Mouse (Mus musculus): ENCODE measurements around the gene Msi2.

Gene Msi2

DNA sequence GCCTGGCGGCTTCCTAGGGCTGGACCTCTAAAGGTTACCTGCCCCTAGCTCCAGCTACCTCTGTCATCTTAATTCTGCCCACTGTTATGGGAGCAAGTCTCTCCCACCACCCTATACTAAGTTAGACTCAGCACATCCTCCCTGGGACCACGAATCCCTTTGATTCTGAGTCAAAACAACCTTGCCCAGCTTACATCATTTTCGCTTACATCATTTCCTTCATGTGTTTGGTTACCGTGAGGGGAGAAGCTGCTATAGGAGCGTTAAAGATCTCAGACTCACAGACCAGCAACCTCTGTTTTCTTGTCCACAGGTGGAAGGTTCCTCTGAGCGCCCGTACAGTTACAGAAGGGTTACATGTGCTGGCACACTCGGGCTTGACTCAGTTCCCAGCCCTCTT, 288.0 kb downstream of the Msi2 start:
- DNase-seq, result no peak

DNA sequence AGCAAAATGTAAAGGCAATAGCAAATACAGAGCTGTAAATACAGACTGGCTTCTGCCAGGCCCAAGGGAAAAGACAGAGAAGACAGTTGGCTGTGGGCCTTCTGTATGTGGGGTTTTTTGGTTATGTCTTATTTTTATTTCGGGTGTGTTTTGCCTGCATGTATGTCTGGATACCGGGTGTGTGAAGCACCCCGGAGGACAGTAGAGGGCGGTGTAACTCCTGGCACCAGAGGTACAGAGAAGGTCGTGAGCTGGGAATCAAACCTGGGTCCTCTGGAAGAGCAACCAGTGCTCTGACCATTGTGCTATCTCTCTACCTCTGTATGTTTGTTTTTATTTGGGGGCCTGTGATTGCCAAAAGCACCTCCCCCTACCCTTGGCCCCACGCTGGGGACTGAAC, 288.6 kb downstream of the Msi2 start:
- no peak for DNase-seq

DNA sequence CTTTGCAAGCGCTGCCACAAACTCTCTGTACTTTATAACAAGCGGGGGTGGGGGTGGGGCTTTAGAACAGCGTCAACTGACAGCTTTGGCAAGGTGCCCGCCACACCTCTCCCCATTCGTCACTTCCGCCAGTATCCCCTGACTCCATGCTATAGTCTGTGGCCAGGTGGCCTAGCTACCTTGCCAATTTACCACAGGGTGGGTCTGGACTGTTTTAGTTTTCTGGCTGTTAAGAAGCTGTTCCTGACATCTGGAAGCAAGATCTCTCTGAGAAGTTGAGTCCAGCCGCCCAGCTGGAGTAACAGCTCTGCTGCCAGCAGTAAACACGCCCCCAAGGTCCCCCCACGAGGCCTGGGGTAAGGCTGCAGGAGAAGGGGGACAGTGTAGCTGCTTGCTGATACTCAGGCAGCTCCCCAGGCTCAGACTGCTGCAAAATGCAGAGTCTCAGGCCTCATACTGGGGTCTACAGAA, 292.6 kb downstream of the Msi2 start:
- DNase-seq, result no peak

DNA sequence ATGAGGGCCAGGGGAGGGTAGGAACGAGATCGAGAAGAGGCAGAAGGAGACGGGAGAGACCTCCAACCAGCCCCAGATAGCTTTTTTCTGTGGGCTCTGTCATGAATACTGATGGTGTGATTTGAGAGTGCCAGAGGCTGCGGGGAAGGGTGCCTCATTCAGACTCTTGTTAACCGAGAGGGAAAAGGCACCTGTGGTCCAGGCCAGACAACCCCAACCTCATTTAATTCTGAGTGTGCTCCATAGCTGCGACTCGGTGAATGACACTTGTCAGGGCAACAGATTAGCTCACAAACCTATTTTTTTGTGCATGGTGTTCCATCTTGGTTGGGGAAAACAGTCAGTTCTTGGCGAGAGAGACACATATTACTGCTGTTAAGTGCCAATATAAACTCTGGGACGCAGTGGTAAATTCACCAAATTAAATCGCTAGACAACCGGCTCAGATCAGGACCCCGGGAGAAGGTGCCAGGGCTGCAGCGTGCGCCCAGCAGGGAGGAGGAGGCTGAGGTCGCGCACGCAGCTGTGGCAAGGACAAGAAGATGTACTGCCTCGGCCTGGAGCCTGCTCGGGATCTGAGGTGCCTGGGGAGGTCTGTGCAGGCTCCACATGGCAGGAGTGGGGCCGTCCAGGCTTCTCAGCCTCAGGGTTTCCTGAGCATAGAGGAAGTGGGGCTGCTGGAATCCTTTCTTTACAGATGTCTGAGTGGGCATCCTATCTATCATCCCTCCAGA, 294.1 kb downstream of the Msi2 start:
- DNase-seq, result no peak

DNA sequence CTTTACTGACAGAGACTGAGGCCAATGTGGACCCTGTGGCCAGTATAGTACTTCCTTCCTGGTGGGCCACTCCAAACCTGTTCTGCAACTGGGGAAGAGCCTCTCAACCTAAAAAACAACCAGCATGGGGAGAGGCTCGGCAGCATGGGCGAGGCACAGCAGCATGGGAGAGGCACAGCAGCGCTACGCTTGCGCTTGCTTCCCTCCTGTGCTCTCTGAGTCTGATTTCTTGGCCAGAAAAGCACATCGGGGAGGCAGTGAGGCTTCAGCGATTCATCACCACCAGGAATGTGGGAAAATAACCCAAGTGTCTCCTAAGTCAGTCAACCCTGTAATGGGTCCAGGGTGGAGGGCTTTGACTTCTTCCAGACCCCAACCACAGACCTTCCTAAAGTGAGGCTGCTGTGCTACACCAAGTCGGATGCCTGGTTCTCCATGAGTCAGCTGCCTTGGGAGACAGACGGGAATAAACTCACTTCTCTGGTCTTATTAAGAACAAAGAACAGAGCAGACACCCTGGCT, 297.2 kb downstream of the Msi2 start:
- DNase-seq, result no peak

DNA sequence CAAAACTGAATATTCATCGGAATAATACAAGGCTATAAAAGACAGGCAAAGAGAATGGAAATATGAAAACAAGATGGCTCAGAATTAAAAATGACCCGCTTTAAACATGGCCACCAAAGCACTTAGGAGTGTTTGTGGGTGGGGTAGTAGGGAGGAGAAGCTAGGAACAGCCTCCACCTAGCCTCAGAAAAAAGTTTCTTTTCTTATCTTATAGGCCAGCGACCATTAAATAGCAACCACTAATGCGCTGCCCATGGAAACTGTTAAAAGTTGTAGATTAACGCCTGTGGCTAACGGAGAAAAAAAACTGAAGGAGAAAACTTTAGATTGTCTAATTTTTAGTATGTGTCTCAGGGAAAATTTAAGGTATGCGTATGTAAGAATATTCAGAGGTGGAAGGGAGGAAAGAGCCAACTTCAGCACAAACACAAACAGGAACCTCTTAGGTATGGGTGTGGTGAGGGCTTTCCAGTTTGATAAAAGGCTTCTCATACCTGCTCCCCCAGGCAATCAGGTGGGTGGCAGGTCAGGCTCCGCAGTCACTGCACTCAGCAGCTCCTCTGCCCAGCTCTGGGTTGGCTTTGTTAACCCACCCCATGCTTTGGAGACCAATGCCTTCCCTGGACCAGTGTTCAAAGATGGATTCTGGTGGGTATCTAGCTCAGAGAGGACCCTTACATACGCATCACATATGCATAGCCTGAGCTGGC, 298.5 kb downstream of the Msi2 start:
- no peak for DNase-seq

DNA sequence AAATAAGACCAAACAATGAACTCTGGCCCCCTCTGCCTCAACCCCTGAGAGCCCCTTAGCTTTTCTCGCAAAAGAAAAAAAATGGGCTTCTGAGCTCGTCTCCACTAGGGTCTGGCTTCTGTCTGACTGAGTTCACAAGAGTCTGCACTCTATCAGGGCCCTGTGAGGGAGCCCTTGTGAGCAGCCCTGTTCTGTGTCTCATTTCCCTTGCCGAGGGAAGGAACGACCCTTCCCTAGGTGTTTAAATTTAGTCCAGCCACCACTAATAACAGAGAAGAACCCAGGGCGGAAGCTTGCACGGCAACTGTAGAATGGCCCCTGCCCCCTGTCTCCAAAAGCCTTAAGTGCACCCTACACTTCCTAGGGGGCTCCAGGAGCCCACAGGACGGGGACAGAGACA, 299.2 kb downstream of the Msi2 start:
- DNase-seq, result no peak

DNA sequence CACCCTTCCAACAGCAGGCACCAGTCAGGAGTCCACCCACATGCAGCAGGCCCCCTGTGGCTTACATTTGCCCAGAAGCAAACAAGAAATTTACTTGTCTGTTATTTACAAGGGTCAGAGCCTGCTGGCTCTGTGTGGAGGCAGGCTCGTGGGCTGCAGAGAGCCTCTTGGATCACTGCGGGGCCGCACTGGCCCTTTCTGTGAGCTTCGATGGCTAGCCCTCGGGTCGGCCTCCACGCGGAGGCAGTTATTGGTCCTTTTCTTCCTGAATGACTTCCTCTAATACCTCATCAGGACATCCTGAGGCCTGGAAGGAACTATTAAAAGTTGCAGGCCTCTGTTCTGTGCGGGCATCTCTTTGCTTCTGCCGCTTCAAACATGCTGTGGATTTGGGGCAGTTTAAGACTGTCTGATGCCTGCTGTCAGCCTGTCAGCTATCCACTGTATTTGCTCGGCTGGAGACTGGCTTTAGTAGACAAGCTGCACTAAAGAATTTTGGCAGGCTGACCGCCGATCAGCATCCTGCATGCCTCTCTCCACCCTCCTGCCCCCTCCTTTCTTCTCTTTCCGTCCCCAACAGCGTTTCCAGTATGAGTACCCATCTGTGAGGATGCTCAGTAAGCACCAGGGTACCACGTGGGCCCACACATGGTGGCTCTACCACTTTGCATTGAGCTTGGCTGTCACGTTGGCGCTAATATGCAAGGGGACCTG, 304.0 kb downstream of the Msi2 start:
- no peak for DNase-seq

DNA sequence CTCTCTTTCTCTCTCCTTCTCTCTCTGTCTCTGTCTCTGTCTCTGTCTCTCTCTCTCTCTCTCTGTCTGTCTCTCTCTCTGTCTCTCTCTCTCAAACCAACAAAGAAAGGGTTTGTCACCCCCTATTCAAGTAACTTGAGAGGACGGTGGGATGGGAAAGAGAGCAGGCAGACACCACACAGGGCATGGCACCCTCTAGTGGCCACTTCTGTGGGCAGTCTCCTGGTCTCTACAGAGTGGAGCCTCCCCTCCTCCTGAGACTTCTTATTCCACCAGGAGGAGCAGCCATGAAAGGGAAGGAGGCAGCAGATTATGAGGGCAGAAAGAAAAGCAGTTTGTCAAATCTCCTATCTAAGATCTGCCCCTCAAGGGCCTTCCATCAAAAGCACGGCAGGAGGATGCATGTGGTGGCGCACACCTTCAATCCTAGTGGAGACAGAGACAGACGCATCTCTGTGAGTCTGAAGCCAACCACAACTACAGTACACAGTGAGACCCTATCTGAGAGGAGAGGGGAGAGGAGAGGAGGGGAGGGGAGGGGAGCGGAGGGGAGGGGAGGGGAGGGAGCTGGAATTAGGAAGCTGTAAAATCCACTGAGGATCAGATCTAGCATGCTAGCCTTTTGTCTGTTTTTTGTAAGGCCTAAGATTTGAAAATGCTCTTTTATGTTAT, 305.8 kb downstream of the Msi2 start:
- peak; percentile 80 for DNase-seq

DNA sequence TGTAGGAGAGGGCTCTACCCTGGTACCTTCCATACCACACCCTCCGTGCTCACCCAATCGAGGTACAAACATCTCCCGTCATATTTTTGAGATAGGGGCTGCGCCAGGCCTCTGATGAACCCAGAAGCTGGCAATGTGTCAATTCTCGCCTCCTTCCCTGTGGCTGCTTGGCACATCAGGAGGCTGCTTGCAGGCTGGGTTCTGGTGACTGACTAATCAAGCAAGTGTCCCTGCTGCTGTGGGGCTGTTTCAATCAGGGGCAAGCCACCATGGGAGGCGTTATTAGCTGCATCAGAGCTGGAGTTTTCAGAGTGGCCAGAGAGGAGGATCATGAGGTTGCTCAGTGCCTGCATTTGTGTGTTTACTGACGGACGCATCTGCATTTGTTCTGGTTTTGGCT, 310.0 kb downstream of the Msi2 start:
- no peak for DNase-seq

DNA sequence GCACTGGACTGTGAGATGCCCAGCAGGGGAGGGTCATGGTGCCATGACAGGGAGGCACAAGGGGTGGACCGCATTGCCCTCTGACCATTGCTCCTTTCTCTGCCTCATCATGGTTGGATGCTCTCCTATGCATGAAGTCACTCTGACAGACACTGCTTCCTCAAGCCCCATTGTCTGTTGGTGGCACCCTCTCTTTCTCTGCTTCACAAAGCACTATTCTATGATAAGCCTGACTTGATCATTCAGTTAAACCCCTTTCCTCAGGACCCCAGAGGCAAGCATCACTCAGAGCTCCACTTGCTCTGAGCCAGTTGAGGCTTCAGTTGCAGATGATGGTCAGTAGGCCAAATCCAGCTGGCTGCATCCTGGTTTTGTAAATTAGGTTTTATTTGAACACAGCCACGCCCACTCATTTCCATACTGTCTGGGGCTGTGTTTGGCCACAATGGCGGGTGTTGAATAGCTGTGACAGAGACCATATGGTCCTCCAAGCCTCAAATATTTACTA, 311.9 kb downstream of the Msi2 start:
- DNase-seq, result no peak

DNA sequence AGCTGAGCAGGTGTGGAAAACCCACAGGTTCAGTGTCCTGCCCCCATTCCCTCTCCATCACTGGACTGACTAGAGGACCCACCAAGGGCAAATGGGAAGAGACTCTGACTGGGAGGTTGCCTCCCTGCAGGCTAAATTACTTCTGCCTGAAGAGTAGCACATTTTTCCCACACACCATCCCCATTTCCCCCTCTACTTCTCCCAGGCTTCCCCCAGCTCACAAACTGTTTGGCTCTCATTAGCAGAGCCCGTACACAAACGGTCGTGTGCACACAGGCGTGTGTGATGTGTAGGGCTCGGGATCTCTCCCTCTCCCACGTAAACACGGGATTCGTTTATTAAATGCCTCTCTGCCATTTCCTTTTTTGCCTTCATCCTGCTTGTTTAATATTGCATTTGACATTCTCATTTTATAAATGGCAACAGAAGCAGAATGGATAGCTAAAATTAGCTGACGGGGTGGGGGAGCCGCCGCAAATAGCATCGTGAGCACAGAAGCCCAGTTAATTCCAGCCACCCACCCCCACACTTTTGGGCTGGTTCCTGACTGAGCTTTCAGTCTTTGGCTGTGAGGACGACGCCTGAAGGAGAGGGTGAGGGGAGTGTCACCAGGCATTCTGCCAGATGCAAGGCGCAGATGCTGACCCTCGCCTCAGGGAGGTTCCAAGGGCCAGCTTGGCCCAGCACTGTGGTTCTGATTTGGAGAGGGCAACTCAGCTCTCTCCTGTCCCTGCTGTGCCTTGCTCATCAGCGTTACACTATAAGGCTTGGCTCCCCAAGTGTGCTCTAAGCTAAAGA, 313.3 kb downstream of the Msi2 start:
- DNase-seq, result peak; percentile 69

DNA sequence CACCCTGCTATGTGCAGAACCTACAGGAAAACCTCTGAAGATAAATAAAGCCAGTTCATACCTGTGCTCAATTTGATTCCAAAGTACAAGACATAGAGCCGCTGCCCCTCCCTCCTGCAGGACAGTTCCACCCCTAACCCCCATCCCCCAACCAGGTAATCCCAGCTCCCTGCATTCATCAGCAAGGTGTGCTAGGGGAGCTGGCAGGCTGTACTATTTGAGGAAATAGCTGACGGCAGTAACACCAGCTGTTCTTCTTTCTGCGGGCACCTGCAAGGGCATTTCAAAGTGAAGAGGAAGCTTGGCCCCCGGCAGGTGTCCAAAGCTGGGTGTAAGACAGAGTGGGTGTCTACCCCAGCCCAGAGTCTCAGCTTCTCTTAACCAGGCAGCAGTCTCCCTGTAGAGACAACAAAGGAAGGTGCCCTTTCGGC, 314.1 kb downstream of the Msi2 start:
- no peak for DNase-seq

DNA sequence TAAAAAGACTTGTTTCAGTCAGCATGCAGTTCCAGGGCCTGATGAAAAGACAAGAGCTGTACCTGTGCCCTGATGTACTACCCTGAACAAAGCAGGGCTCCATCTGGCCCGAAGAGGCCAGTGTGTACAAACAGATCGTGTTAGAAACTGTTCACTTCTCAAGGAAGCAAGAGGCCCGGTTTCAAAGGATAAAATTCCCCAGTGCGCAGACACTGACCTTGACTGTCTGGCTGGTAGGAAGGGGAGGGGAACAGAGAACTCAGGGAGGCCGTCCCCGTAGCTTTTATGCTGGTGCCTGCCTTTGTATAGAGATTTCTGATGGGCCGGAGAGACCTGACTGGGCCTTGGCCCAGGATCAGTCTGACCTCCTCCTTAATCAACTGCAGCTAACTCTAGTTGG, 316.0 kb downstream of the Msi2 start:
- no peak for DNase-seq

DNA sequence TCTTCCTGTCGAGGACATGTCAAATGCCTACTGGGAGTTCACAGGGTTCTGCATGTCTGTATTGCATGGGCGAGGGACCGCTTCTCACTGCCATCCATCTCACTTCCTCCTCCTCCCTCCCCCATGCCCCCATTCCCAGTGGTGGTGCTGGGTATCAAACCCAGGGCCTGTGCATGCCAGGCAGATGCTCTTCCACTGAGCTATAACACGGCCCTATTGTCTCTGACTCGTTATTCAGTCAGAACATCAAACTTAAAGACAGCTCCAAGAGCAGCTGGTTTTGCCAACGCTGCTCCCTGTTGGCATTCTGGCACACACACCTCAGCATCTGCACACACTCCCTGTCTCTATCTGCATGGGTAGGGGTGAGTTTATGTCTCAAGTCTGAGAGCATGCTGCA, 317.0 kb downstream of the Msi2 start:
- DNase-seq, result no peak

DNA sequence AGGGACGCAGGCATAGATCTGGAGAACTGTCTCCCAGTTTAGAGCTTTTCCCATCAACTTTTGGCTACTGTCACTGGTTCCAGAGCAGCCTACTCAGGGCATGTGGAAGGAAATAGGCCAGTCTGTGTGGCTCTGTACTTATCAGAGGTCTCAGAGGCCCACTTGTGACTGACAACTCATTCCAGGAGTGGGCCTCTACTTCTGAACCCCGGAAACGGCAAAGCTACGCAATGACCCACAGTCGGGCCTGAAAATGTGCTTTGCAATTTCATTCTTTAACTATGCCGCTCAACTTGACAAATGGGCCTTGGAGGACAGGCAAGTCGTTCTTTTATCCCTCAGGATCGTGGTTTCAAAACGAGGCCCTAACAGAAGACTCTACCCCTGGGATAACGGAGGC, 317.4 kb downstream of the Msi2 start:
- DNase-seq, result no peak

DNA sequence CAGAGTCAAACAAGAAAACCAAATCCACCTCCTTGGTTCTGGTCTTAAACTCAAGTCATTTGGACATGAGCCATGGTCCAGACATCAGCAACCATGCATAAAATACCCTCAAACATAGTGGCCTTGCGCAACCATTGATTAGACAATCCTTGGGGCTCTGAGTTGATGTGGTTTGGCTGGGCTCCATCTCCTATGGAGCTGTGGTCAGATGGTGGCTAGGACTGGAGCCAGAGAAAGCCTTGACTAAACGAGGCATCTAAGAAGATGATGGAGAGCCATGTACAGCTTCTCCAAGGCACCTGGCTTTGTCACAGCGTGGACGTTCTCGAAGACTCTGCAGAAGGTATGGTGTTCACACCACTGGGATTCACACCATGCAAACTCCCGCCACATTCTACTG, 318.1 kb downstream of the Msi2 start:
- DNase-seq, result no peak

DNA sequence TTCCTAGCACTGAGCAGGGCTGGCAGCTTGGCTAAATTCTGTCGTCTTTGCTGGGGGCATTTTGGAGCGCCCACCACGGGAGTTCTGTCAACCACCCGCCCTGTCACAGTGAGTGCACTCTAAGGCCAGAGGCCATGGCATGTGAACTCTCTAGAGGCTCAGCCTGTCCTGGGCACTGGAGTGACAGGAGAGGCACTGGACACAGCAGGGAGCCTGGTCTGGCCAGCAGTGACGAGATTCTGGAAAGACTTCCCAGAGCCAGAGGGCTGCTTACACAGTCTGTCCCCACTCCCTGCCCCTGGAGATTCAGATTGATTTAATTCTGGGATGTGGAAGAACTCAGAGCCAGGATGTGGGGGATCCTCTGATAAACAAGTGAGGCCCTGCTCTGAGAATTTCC, 318.9 kb downstream of the Msi2 start:
- no peak for DNase-seq

DNA sequence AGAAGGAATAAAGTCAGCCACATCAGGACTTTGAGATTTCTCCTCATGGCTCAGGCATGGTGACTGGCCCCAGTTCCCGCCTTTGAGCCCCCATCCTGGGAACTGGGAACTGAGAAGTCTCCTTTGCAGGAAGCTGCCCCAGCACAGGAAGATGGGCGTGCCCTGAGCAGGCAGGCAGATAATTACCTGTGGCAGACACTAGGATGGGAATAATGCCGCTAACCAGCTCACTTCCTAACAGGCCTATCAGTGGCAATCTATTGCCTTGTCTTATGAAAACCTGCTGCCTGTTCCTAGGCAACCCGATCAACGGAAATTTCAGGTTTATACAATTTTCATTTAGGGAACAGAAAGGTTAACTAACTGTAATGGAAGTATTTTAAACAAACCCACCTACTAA, 319.3 kb downstream of the Msi2 start:
- no peak for DNase-seq

DNA sequence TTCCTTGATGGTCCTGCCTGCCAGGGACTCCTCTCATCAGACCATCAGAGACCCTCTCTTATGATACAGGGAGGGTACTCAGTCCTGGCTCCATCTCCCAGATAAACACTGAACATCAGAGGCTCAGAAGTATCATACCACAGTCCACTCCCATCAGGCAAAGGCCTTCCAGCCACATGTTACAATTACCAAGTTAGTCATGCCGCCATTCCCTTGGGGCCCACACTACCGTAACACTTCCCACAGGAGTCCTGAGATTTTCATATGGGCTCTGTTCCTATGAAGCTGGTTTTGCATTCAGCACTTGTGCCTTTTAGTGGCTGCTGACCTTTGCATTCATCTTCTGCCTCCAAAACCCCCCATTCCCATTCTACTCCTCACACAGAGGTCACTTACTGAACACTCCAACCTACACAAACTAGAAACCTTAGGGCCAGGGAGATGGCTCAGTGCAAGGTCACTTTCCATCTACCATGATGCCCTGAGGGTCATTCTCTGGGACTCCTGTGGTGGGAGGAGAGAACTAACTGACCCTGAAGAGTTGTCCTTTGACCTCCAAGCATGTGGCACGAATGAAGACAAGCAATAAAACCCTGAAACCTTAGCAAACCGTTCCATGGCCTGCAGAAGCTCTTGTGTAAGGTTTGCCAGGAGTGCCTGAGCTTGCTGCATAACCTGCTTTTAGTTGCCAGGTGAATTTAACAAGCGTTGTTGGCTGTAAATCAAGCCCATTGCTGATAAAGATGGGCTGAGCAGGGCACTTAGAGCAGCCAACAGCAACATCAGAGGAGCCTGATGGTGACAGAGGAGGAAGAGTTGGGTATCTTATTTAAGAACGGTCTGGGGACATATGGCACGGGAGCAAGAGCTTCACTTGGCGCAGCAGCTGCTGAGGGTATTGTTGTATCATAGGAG, 323.0 kb downstream of the Msi2 start:
- no peak for DNase-seq
